Mouse (Mus musculus) MEL (cell line): ENCODE data around the gene Slc32a1. TPM values are rescaled to one million over a fixed set of nuclear protein-coding genes. Genes with fewer than 3 reads are reported as not detected.

Source experiments
- DNase-seq: peaks from one replicate; pipeline ENCODE4 v3.0.0; 2011; ENCODE audit warnings: low read depth, low spot score
- H3K27ac ChIP-seq: 2 replicates; pipeline ENCODE4 v1.5.1; 2012; ENCODE audit warnings: low read depth, mild to moderate bottlenecking, control low read depth, low read length, moderate library complexity; ENCODE audit not compliant: control insufficient read depth
- H3K27me3 ChIP-seq, 2 experiments: fragments of 150-350 bp in 1 of 2; sonication (generic) in 1 of 2; 2 replicates each; pipeline ENCODE4 v1.6.1; 2012; ENCODE audit warnings: low read length in 2 of 2, mild to moderate bottlenecking in 2 of 2, improper control_type of control experiment in 1 of 2, moderate library complexity in 1 of 2; ENCODE audit not compliant: insufficient read depth in 2 of 2, control insufficient read depth in 1 of 2
- H3K36me3 ChIP-seq, 2 experiments: 2 replicates each; pipeline ENCODE4 v1.6.1; 2012 to 2014; ENCODE audit warnings: low read length in 2 of 2, improper control_type of control experiment in 1 of 2, inconsistent platforms in 1 of 2, mild to moderate bottlenecking in 1 of 2; ENCODE audit not compliant: insufficient read depth in 2 of 2, control insufficient read depth in 1 of 2
- H3K4me1 ChIP-seq, 2 experiments: fragments of 150-350 bp in 1 of 2; sonication (generic) in 1 of 2; 2 replicates each; pipeline ENCODE4 v1.6.1; 2012; ENCODE audit warnings: low read length in 2 of 2, improper control_type of control experiment in 1 of 2, mild to moderate bottlenecking in 1 of 2; ENCODE audit not compliant: insufficient read depth in 2 of 2, control insufficient read depth in 1 of 2
- H3K4me3 ChIP-seq, 2 experiments: fragments of 150-350 bp in 1 of 2; sonication (generic) in 1 of 2; 2 replicates each; pipeline ENCODE4 v1.5.1; 2012; ENCODE audit warnings: low read depth in 2 of 2, low read length in 2 of 2, mild to moderate bottlenecking in 2 of 2, moderate library complexity in 2 of 2, control low read depth in 1 of 2, improper control_type of control experiment in 1 of 2; ENCODE audit not compliant: control insufficient read depth in 1 of 2, insufficient read depth in 1 of 2
- H3K79me2 ChIP-seq: 2 replicates; pipeline ENCODE4 v1.6.1; 2012; ENCODE audit warnings: mild to moderate bottlenecking, low read length, moderate library complexity; ENCODE audit not compliant: control insufficient read depth, poor library complexity, insufficient read depth
- H3K9ac ChIP-seq: 2 replicates; pipeline ENCODE4 v1.6.1; 2012; ENCODE audit warnings: low read depth, mild to moderate bottlenecking, control low read depth, low read length, moderate library complexity; ENCODE audit not compliant: control insufficient read depth, poor library complexity, severe bottlenecking
- H3K9me3 ChIP-seq: fragments of 150-350 bp; sonication (generic); replicated peaks from 2 replicates; pipeline ENCODE4 v1.6.1; 2012; ENCODE audit warnings: mild to moderate bottlenecking, low read length, improper control_type of control experiment, moderate library complexity; ENCODE audit not compliant: insufficient read depth
- CHD2 ChIP-seq: IDR thresholded peaks from 2 replicates; pipeline ENCODE4 v1.6.1; 2011; ENCODE audit warnings: low read length, improper control_type of control experiment
- CTCF ChIP-seq, 3 experiments: IDR thresholded peaks in 2 of 3; conservative IDR thresholded peaks in 1 of 3; 2 replicates each; pipeline ENCODE4 v1.5.1; 2011 to 2012; ENCODE audit warnings: low read length in 3 of 3, low read depth in 2 of 3, mild to moderate bottlenecking in 2 of 3, improper control_type of control experiment in 1 of 3, inconsistent platforms in 1 of 3, mixed read lengths in 1 of 3, moderate library complexity in 1 of 3; ENCODE audit not compliant: control insufficient read depth in 1 of 3, insufficient read depth in 1 of 3, poor library complexity in 1 of 3, severe bottlenecking in 1 of 3
- ELF1 ChIP-seq: IDR thresholded peaks from 2 replicates; pipeline ENCODE4 v1.6.1; 2014; ENCODE audit warnings: low read depth, mild to moderate bottlenecking, inconsistent platforms, low read length, improper control_type of control experiment, moderate library complexity
- EP300 ChIP-seq, 2 experiments: IDR thresholded peaks; 2 replicates each; pipeline ENCODE4 v1.6.1; 2011; ENCODE audit warnings: improper control_type of control experiment in 2 of 2, low read length in 2 of 2, low read depth in 1 of 2, mild to moderate bottlenecking in 1 of 2
- ETS1 ChIP-seq: IDR thresholded peaks from 2 replicates; pipeline ENCODE4 v1.6.1; 2012; ENCODE audit warnings: low read depth, mild to moderate bottlenecking, inconsistent platforms, low read length, improper control_type of control experiment, moderate library complexity
- GABPA ChIP-seq: IDR thresholded peaks from 2 replicates; pipeline ENCODE4 v1.6.1; 2012; ENCODE audit warnings: low read depth, mild to moderate bottlenecking, inconsistent platforms, low read length, improper control_type of control experiment, moderate library complexity
- GATA1 ChIP-seq: IDR thresholded peaks from 2 replicates; pipeline ENCODE4 v1.6.1; 2011; ENCODE audit warnings: low read depth, low read length, improper control_type of control experiment
- HCFC1 ChIP-seq: IDR thresholded peaks from 2 replicates; pipeline ENCODE4 v1.6.1; 2012; ENCODE audit warnings: low read depth, mild to moderate bottlenecking, inconsistent platforms, low read length, improper control_type of control experiment, moderate library complexity
- KAT2A ChIP-seq: conservative IDR thresholded peaks from 2 replicates; pipeline ENCODE4 v1.6.1; 2012; ENCODE audit warnings: low read depth, low read length, improper control_type of control experiment, inconsistent platforms
- MYB ChIP-seq: IDR thresholded peaks from 2 replicates; pipeline ENCODE4 v1.6.1; 2011; ENCODE audit warnings: mild to moderate bottlenecking, low read depth, low read length, improper control_type of control experiment
- NRF1 ChIP-seq: IDR thresholded peaks from 2 replicates; pipeline ENCODE4 v1.6.1; 2014; ENCODE audit warnings: low read depth, mild to moderate bottlenecking, inconsistent platforms, low read length, improper control_type of control experiment, moderate library complexity; ENCODE audit not compliant: poor library complexity, insufficient read depth, severe bottlenecking
- POLR2A ChIP-seq, 2 experiments: IDR thresholded peaks; 2 replicates each; pipeline ENCODE4 v1.6.1; 2011 to 2012; ENCODE audit warnings: low read length in 2 of 2, mild to moderate bottlenecking in 2 of 2, control low read depth in 1 of 2, improper control_type of control experiment in 1 of 2, low read depth in 1 of 2, moderate library complexity in 1 of 2; ENCODE audit not compliant: control insufficient read depth in 1 of 2, insufficient read depth in 1 of 2, poor library complexity in 1 of 2
- RAD21 ChIP-seq: IDR thresholded peaks from 2 replicates; pipeline ENCODE4 v1.6.1; 2011; ENCODE audit warnings: mild to moderate bottlenecking, low read depth, low read length, improper control_type of control experiment
- SIN3A ChIP-seq: IDR thresholded peaks from 2 replicates; pipeline ENCODE4 v1.6.1; 2012; ENCODE audit warnings: low read length, improper control_type of control experiment, inconsistent platforms
- TAL1 ChIP-seq: IDR thresholded peaks from 2 replicates; pipeline ENCODE4 v1.6.1; 2012; ENCODE audit warnings: mild to moderate bottlenecking, inconsistent platforms, low read length, moderate library complexity, mixed read lengths
- TBP ChIP-seq: IDR thresholded peaks from 2 replicates; pipeline ENCODE4 v1.8.0; 2011; ENCODE audit warnings: low read depth, low read length, improper control_type of control experiment
- TCF12 ChIP-seq: IDR thresholded peaks from 2 replicates; pipeline ENCODE4 v1.6.1; 2014; ENCODE audit warnings: low read depth, mild to moderate bottlenecking, inconsistent platforms, low read length, improper control_type of control experiment, moderate library complexity
- UBTF ChIP-seq: IDR thresholded peaks from 2 replicates; pipeline ENCODE4 v1.6.1; 2012; ENCODE audit warnings: low read depth, mild to moderate bottlenecking, inconsistent platforms, low read length, improper control_type of control experiment, moderate library complexity, borderline replicate concordance; ENCODE audit not compliant: insufficient read depth
- USF1 ChIP-seq: IDR thresholded peaks from 2 replicates; pipeline ENCODE4 v1.6.1; 2014; ENCODE audit warnings: low read depth, mild to moderate bottlenecking, inconsistent platforms, low read length, improper control_type of control experiment, moderate library complexity
- USF2 ChIP-seq, 2 experiments: IDR thresholded peaks; 2 replicates each; pipeline ENCODE4 v1.6.1; 2011 to 2012; ENCODE audit warnings: improper control_type of control experiment in 2 of 2, low read length in 2 of 2, borderline replicate concordance in 1 of 2, inconsistent platforms in 1 of 2, low read depth in 1 of 2, mild to moderate bottlenecking in 1 of 2; ENCODE audit not compliant: insufficient read depth in 1 of 2
- ZC3H11A ChIP-seq: IDR thresholded peaks from 2 replicates; pipeline ENCODE4 v1.6.1; 2012; ENCODE audit warnings: low read depth, mild to moderate bottlenecking, inconsistent platforms, low read length, improper control_type of control experiment
- ZMIZ1 ChIP-seq: IDR thresholded peaks from 2 replicates; pipeline ENCODE4 v1.6.1; 2012; ENCODE audit warnings: low read depth, mild to moderate bottlenecking, inconsistent platforms, low read length, improper control_type of control experiment, moderate library complexity
- ZNF384 ChIP-seq: IDR thresholded peaks from 2 replicates; pipeline ENCODE4 v1.6.1; 2012; ENCODE audit warnings: low read depth, mild to moderate bottlenecking, inconsistent platforms, low read length, improper control_type of control experiment
- polyA plus RNA-seq, 2 experiments: library from polyadenylated mRNA; stranded (reverse) in 1 of 2; unstranded in 1 of 2; fragments of >175 nt in 1 of 2; fragments of >200 nt in 1 of 2; gene quantifications; 2 replicates each; pipeline versions ENCODE4 v1.2.1 to v1.2.4; 2012; ENCODE audit warnings: low replicate concordance in 2 of 2, low read depth in 1 of 2; ENCODE audit not compliant: insufficient read length in 2 of 2, insufficient read depth in 1 of 2, missing spikeins in 1 of 2
- total RNA-seq: library from RNA; depleted of rRNA; stranded (reverse); fragments of 300-350 nt; gene quantifications from 2 replicates; pipeline ENCODE4 v1.2.3, GENCODE M21; 2012

The Slc32a1 gene
- total and polyA plus RNA-seq, 3 experiments = not detected

DNA sequence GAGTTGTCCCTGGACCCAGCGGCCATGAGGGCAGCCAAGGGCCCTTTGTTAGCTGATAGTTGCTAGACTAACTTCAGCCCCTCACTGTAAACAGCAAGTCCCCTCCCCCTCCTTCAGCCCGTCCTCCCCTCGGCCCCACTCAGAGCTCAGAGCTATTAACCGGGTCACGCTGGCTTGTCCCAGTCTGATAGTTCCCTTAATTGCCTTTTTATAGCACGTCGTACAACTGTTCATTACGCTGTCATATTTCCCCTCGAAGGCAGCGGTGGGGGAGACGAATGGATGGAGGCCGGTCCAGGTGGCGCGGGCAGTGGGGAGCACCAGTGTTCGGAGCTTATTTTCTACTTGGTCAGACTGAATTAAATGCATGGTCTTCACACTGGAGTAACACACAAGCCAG, 7.9 kb upstream of the Slc32a1 start:
- no peak for DNase-seq
- Histone ChIP-seq H3K27me3 (no peaks in the 10 kb centered on the region), H3K36me3 (peaks cover 0 to 14% of the 10 kb centered on the region in 2 experiments; a peak in 2 of 4 replicates), H3K9ac (no peak overlapping the region), H3K79me2 (no peaks in the 10 kb centered on the region), H3K9me3 (no peaks in the 10 kb centered on the region), H3K27ac (no peak overlapping the region), H3K4me3 (no peak overlapping the region), H3K4me1 (peaks cover 0 to 25% of the 10 kb centered on the region in 2 experiments; a peak in 2 of 4 replicates)
- no peak for TF ChIP-seq POLR2A (IDR thresholded peaks at IDR 0.05; ENCODE audit: control insufficient read depth in 1 of 2, insufficient read depth in 1 of 2, low read depth in 1 of 2, low read length in 2 of 2, poor library complexity in 1 of 2)

GRCm38 (mm10) chr2:158606511-158606964, 4.0 kb upstream of the Slc32a1 start:
- H3K36me3 ChIP-seq = peaks cover 0 to 16% of the 10 kb centered on the region in 2 experiments; a peak in 2 of 4 replicates
- peak overlapping the region; percentile 15 for H3K9ac ChIP-seq
- H3K4me1 ChIP-seq = peaks cover 0 to 29% of the 10 kb centered on the region in 2 experiments; a peak in 2 of 4 replicates
- peak overlapping the region in 1 of 2 experiments; percentile 25; a peak in 3 of 4 replicates for H3K4me3 ChIP-seq
- no peaks in the 10 kb centered on the region for H3K79me2 ChIP-seq
- peak; percentile 59 for DNase-seq
- H3K27ac ChIP-seq = peak overlapping the region; percentile 1; the same call in 1 of the 2 replicates
- no peaks in the 10 kb centered on the region for H3K27me3 ChIP-seq
- no peaks in the 10 kb centered on the region for H3K9me3 ChIP-seq
- no peak for TF ChIP-seq GABPA
- peak; percentile 39; the same call in 1 of the 2 replicates for TF ChIP-seq ETS1
- TF ChIP-seq MYB = no peak
- TF ChIP-seq TBP = 0 out of 2 replicates have a peak, but pooled peaks have one; percentile 22
- TF ChIP-seq KAT2A = no peak
- TF ChIP-seq TCF12 = peak; percentile 77
- TF ChIP-seq UBTF = no peak
- TF ChIP-seq ZMIZ1 = no peak
- peak; percentile 40; the same call in 1 of the 2 replicates for TF ChIP-seq SIN3A
- no peak for TF ChIP-seq RAD21
- TF ChIP-seq USF2 (IDR thresholded peaks at IDR 0.05; ENCODE audit: borderline replicate concordance in 1 of 2, insufficient read depth in 1 of 2, low read depth in 1 of 2, low read length in 2 of 2) = no peak
- no peak for TF ChIP-seq CTCF (IDR thresholded peaks at IDR 0.05 in 2 of 3, conservative IDR thresholded peaks at IDR 0.05 in 1 of 3; ENCODE audit: control insufficient read depth in 1 of 3, insufficient read depth in 1 of 3, low read depth in 2 of 3, low read length in 3 of 3, poor library complexity in 1 of 3, severe bottlenecking in 1 of 3)
- TF ChIP-seq NRF1 = no peak
- no peak for TF ChIP-seq CHD2
- no peak for TF ChIP-seq USF1
- peak; percentile 63 for TF ChIP-seq TAL1
- peak; percentile 46 to 72; a peak in 3 of 4 replicates for TF ChIP-seq EP300 (IDR thresholded peaks at IDR 0.05; ENCODE audit: low read depth in 1 of 2, low read length in 2 of 2)
- TF ChIP-seq HCFC1 = no peak
- no peak for TF ChIP-seq ZC3H11A
- TF ChIP-seq ZNF384 = peak; percentile 86
- peak; percentile 80 for TF ChIP-seq GATA1
- TF ChIP-seq ELF1 = no peak
